Mouse (Mus musculus) liver, adult 2 months (tissue): Measurements from ENCODE around the gene Duoxa1.

Source experiments
- CTCF ChIP-seq: fragments of 200-500 bp; IDR thresholded peaks from 2 replicates; pipeline ENCODE4 v1.5.1; 2011; ENCODE audit warnings: low read depth, low read length, control low read depth
- POLR2A ChIP-seq: fragments of 200-500 bp; IDR thresholded peaks from 2 replicates; pipeline ENCODE4 v1.6.1; 2011; ENCODE audit warnings: low read length, control low read depth; ENCODE audit not compliant: insufficient read depth; ENCODE audit errors: extremely low read depth

GRCm38 (mm10) chr2:122361868-122362621, 48.5 kb upstream of the Duoxa1 start:
- TF ChIP-seq CTCF = no peak
- TF ChIP-seq POLR2A = no peak
